Mouse (Mus musculus) heart, adult 2 months (tissue): Measurements from ENCODE around the gene Wars.

Experiments used
- CTCF ChIP-seq: fragments of 200-600 bp; IDR thresholded peaks from 2 replicates; pipeline ENCODE4 v1.8.1; 2022; ENCODE audit warnings: antibody characterized with exemption, mild to moderate bottlenecking, moderate library complexity
- EP300 ChIP-seq: fragments of 200-500 bp; IDR thresholded peaks from 2 replicates; pipeline ENCODE4 v1.6.1; 2011; ENCODE audit warnings: low read depth, low read length, control low read depth; ENCODE audit not compliant: insufficient read depth
- POLR2A ChIP-seq: fragments of 200-500 bp; IDR thresholded peaks from 2 replicates; pipeline ENCODE4 v1.6.1; 2011; ENCODE audit warnings: mild to moderate bottlenecking, low read depth, low read length, control low read depth; ENCODE audit not compliant: insufficient read depth

DNA sequence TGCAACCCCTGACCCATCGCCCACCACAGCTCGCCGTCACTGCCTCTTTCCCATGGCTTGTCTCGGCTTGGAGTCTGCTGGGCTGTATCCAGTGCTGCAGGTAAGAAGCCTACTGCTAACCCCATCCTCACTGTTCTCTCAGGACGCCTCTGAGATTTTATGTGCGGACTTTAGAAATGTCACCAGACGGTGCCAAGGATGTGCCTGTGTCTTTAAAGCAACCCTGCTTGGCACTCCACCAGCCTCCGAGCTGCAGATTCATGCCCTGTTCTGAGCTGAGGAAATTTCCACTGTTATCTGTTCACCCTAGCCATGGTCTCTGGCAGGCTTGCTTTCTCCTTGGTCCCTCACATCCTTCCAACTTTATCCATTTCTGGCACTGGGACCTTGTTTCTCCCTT, 61.1 kb downstream of the Wars start:
- TF ChIP-seq EP300 (no peak), CTCF (no peak), POLR2A (no peak)
